In the genomic region with DNA sequence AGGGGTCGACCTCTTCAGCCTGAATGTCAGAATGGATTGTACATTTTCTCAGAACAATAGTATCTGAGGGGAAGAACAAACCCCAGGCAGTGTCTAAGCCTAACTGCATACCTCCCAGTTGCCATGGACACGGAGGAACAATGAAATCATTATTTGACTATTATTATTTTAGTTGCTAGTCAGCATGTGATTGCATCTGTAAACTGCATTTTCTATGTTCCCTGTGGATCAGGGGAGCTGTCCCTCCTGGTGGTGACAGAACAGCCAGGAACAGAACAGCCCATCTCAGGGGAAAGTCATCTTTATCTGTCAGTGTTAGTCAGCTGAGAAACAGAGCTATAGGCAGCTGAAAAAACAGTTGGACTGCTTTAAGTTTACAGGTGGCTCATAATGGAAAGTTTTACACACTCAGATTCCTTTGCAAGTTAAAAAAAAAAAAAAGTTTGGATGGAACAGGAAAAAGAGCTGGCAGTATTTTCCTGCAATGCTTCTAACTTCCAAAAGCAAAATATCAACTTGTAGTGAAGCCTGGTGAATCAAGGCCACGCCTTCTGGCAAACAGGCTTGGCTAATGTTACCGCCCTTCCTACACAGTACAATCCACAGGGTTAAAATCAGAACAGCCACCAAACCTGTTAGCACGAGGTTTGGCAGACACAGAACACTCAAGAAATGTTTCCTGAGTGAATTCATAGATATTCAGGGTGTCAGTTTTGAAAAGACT, we compare ENCODE assay signal across 11 mouse cellular contexts. TPM values are rescaled to one million over a fixed set of nuclear protein-coding genes. Genes with fewer than 3 reads are reported as not detected.
A peak's percentile ranks its signal among the peaks of the same experiment; 100 is the strongest.
DNase-seq lines count a peak whose midpoint lies in the region; ATAC-seq lines count a peak whose summit lies in the region.
"Had no signal": no experiment of that assay in that cellular context is flagged by ENCODE, and none has a peak within 500 bp of the region (broad histone marks: within the 10 kb centered on the region; RNA-seq: fewer than 3 reads in every experiment).

No protein-coding gene starts in this region.

- H3K9me3 ChIP-seq in neural tube, embryonic 15.5 days (replicated peaks): no peaks in the 10 kb centered on the region
- H3K9me3 ChIP-seq in hindbrain, embryonic 14.5 days (ENCODE audit: control insufficient read depth, low read length): no peaks in the 10 kb centered on the region
- H3K9me3 ChIP-seq in stomach, embryonic 16.5 days (replicated peaks; ENCODE audit: control insufficient read depth, low read length): no peaks in the 10 kb centered on the region
- H3K9me3 ChIP-seq: lung, embryonic 15.5 days had no signal

- no peaks in the 10 kb centered on the region for H3K27me3 ChIP-seq in neural tube, embryonic 15.5 days (replicated peaks)
- H3K27me3 ChIP-seq in hindbrain, embryonic 14.5 days (ENCODE audit: control insufficient read depth, insufficient read depth, low read length): no peaks in the 10 kb centered on the region
- H3K27me3 ChIP-seq in stomach, embryonic 16.5 days (ENCODE audit: control insufficient read depth, insufficient read depth, low read length): no peaks in the 10 kb centered on the region
- H3K27me3 ChIP-seq: lung, embryonic 15.5 days had no signal

- no peaks in the 10 kb centered on the region for H3K36me3 ChIP-seq in neural tube, embryonic 15.5 days
- H3K36me3 ChIP-seq in hindbrain, embryonic 14.5 days (replicated peaks; ENCODE audit: control insufficient read depth, insufficient read depth): no peaks in the 10 kb centered on the region
- no peaks in the 10 kb centered on the region for H3K36me3 ChIP-seq in stomach, embryonic 16.5 days (ENCODE audit: control insufficient read depth, insufficient read depth, low read length)
- H3K36me3 ChIP-seq: lung, embryonic 15.5 days had no signal

- 24% methylated on average over 5 of the region's 5 CpGs for WGBS in neural tube, embryonic 15.5 days
- WGBS in hindbrain, embryonic 14.5 days: 14% methylated on average over 5 of the region's 5 CpGs
- 37% methylated on average over 5 of the region's 5 CpGs for WGBS in stomach, embryonic 16.5 days

- no peaks in the 10 kb centered on the region for H3K4me1 ChIP-seq in neural tube, embryonic 15.5 days
- H3K4me1 ChIP-seq in hindbrain, embryonic 14.5 days (replicated peaks; ENCODE audit: control insufficient read depth, insufficient read depth, low read length): no peaks in the 10 kb centered on the region
- H3K4me1 ChIP-seq in stomach, embryonic 16.5 days (ENCODE audit: control insufficient read depth, insufficient read depth, low read length): no peaks in the 10 kb centered on the region; the same call in 1 of the 2 replicates

- no peak overlapping the region for H3K4me2 ChIP-seq in neural tube, embryonic 15.5 days
- H3K4me2 ChIP-seq in hindbrain, embryonic 14.5 days (replicated peaks): no peak overlapping the region
- peak overlapping the region; percentile 27; the same call in 1 of the 2 replicates for H3K4me2 ChIP-seq in stomach, embryonic 16.5 days (ENCODE audit: low read depth, low read length)
- H3K4me2 ChIP-seq: lung, embryonic 15.5 days had no signal

- DNase-seq in adrenal gland, postnatal 10 days: peak; percentile 13
- no peak for DNase-seq in adrenal gland, postnatal 25 days
- peak; percentile 24 for DNase-seq in neural tube, embryonic 10.5 days (ENCODE audit: extremely low spot score, low spot score)
- no peak for DNase-seq in hindbrain, embryonic 14.5 days (ENCODE audit: low spot score)
- no peak for DNase-seq in spleen, postnatal 10 days (ENCODE audit: low spot score in 2 of 2)
- DNase-seq in testis, postnatal 10 days (ENCODE audit: low spot score): no peak
- DNase-seq: spleen, adult 18-20 months had no signal

- no peak for ATAC-seq in neural tube, embryonic 15.5 days (ENCODE audit: low FRiP score)
- ATAC-seq in hindbrain, embryonic 14.5 days (ENCODE audit: low FRiP score): peak; percentile 46; the same call in 1 of the 2 replicates
- 0 out of 2 replicates have a peak, but pooled peaks have one; percentile 58 for ATAC-seq in stomach, embryonic 16.5 days (ENCODE audit: insufficient read depth, low FRiP score)

- H3K4me3 ChIP-seq in neural tube, embryonic 15.5 days (replicated peaks): no peak overlapping the region
- no peak overlapping the region for H3K4me3 ChIP-seq in hindbrain, embryonic 14.5 days (replicated peaks; ENCODE audit: low read length)
- H3K4me3 ChIP-seq in stomach, embryonic 16.5 days (replicated peaks; ENCODE audit: low read length): no peak overlapping the region
- H3K4me3 ChIP-seq: lung, embryonic 15.5 days had no signal

- no peak overlapping the region for H3K9ac ChIP-seq in neural tube, embryonic 15.5 days (replicated peaks)
- no peak overlapping the region for H3K9ac ChIP-seq in hindbrain, embryonic 14.5 days
- no peak overlapping the region for H3K9ac ChIP-seq in stomach, embryonic 16.5 days (ENCODE audit: low read length)
- H3K9ac ChIP-seq: lung, embryonic 15.5 days had no signal

- no peak overlapping the region for H3K27ac ChIP-seq in neural tube, embryonic 15.5 days (replicated peaks)
- H3K27ac ChIP-seq in hindbrain, embryonic 14.5 days: no peak overlapping the region
- H3K27ac ChIP-seq in stomach, embryonic 16.5 days (ENCODE audit: low read length): no peak overlapping the region; the same call in 1 of the 2 replicates
- H3K27ac ChIP-seq: kidney, postnatal 0 days; lung, embryonic 15.5 days had no signal

RNA-seq across cellular contexts. Expression of a gene that starts 17.6 kb away (rescaled TPM):
- total RNA-seq in adrenal gland, postnatal 10 days (2021): 1 to 10 TPM; 1.9 to 2.1 TPM
- 0.33 and 0.91 TPM in 2 replicates for total RNA-seq in adrenal gland, postnatal 25 days (2021)
- 0.14 and 0.43 TPM in 2 replicates for polyA plus RNA-seq in neural tube, embryonic 15.5 days (2015; fragmentation: Nextera tagmentation; extraction: Ambion mirVana)
- polyA plus RNA-seq in hindbrain, embryonic 14.5 days (2014; fragmentation: Nextera tagmentation; extraction: Ambion mirVana): 0.13 and 0.36 TPM in 2 replicates
- polyA plus RNA-seq in stomach, embryonic 16.5 days (2015; fragmentation: Nextera tagmentation; extraction: Ambion mirVana): 2.5 and 3.3 TPM in 2 replicates

RNA-seq across cellular contexts. Expression of a gene that starts 50.6 kb away (rescaled TPM):
- 10 to 100 TPM; 33.5 to 34.6 TPM for total RNA-seq in adrenal gland, postnatal 10 days (2021)
- total RNA-seq in adrenal gland, postnatal 25 days (2021): 38.8 and 44.8 TPM in 2 replicates
- 20.0 and 30.6 TPM in 2 replicates for polyA plus RNA-seq in neural tube, embryonic 15.5 days (2015; fragmentation: Nextera tagmentation; extraction: Ambion mirVana)
- polyA plus RNA-seq in hindbrain, embryonic 14.5 days (2014; fragmentation: Nextera tagmentation; extraction: Ambion mirVana): 30.0 and 31.0 TPM in 2 replicates
- polyA plus RNA-seq in stomach, embryonic 16.5 days (2015; fragmentation: Nextera tagmentation; extraction: Ambion mirVana): 58.1 and 68.0 TPM in 2 replicates

RNA-seq across cellular contexts. Expression of a gene that starts 50.6 kb away (rescaled TPM):
- total RNA-seq in adrenal gland, postnatal 10 days (2021): 10 to 100 TPM in 1 of 2 experiments, 1 to 10 TPM in 1; 9.1 to 11.5 TPM
- total RNA-seq in adrenal gland, postnatal 25 days (2021): 10.7 and 13.1 TPM in 2 replicates
- polyA plus RNA-seq in neural tube, embryonic 15.5 days (2015; fragmentation: Nextera tagmentation; extraction: Ambion mirVana): 5.5 and 6.4 TPM in 2 replicates
- 4.9 and 5.0 TPM in 2 replicates for polyA plus RNA-seq in hindbrain, embryonic 14.5 days (2014; fragmentation: Nextera tagmentation; extraction: Ambion mirVana)
- polyA plus RNA-seq in stomach, embryonic 16.5 days (2015; fragmentation: Nextera tagmentation; extraction: Ambion mirVana): 10.1 and 11.1 TPM in 2 replicates

Comparison
In these comparisons a context has a peak if more than half of its experiments do, and no peak if none do; other contexts are left out.
1. DNase-seq: peak in adrenal gland, postnatal 10 days (single experiment) and neural tube, embryonic 10.5 days (single experiment); none in adrenal gland, postnatal 25 days (single experiment), hindbrain, embryonic 14.5 days (single experiment), spleen, postnatal 10 days (0 of 2) and testis, postnatal 10 days (single experiment).